Mouse (Mus musculus) kidney, adult 2 months (tissue): Measurements from ENCODE around the gene Mea1. TPM values are rescaled to one million over a fixed set of nuclear protein-coding genes. Genes with fewer than 3 reads are reported as not detected.

Source experiments
- DNase-seq: peaks from one replicate; pipeline ENCODE4 v3.0.0; 2021
- H3K27ac ChIP-seq: fragments of 200-500 bp; 2 replicates; pipeline ENCODE4 v1.5.1; 2012; ENCODE audit warnings: low read depth, low read length, control low read depth, inconsistent platforms; ENCODE audit not compliant: insufficient read depth
- H3K27me3 ChIP-seq: fragments of 200-500 bp; replicated peaks from 2 replicates; pipeline ENCODE4 v1.6.1; 2012; ENCODE audit warnings: mild to moderate bottlenecking, moderate library complexity, low read length, inconsistent platforms; ENCODE audit not compliant: control insufficient read depth, insufficient read depth
- H3K36me3 ChIP-seq: fragments of 200-500 bp; 2 replicates; pipeline ENCODE4 v1.6.1; 2012; ENCODE audit warnings: mild to moderate bottlenecking, moderate library complexity, low read length, inconsistent platforms; ENCODE audit not compliant: control insufficient read depth, insufficient read depth
- H3K4me1 ChIP-seq: fragments of 200-500 bp; 2 replicates; pipeline ENCODE4 v1.6.1; 2011; ENCODE audit warnings: low read length; ENCODE audit not compliant: control insufficient read depth, insufficient read depth
- H3K4me3 ChIP-seq: fragments of 200-500 bp; 2 replicates; pipeline ENCODE4 v1.5.1; 2011; ENCODE audit warnings: mild to moderate bottlenecking, low read depth, low read length, control low read depth; ENCODE audit not compliant: insufficient read depth
- CTCF ChIP-seq: fragments of 200-500 bp; conservative IDR thresholded peaks from 2 replicates; pipeline ENCODE4 v1.5.1; 2011; ENCODE audit warnings: low read depth, mild to moderate bottlenecking, control low read depth, low read length, moderate library complexity, mixed read lengths; ENCODE audit not compliant: insufficient read depth, insufficient read length
- POLR2A ChIP-seq: fragments of 200-500 bp; IDR thresholded peaks from one replicate; pipeline ENCODE4 v1.6.1; 2011; ENCODE audit warnings: low read depth, low read length, control low read depth
- WGBS: fragments of 180-500 bp; shearing (Covaris S2); methylation state at CpG from one replicate; pipeline ENCODE4 v1.1.7; 2018; 5-methylcytosine and 5-hydroxymethylcytosine counted together
- polyA plus RNA-seq: library from polyadenylated mRNA; depleted of rRNA; stranded (reverse); fragments of >200 nt; gene quantifications from 2 replicates; pipeline ENCODE4 v1.2.3, GENCODE M21; 2012; rRNA removed

The Mea1 gene
- 89.2 and 99.3 TPM in 2 replicates for polyA plus RNA-seq

DNA sequence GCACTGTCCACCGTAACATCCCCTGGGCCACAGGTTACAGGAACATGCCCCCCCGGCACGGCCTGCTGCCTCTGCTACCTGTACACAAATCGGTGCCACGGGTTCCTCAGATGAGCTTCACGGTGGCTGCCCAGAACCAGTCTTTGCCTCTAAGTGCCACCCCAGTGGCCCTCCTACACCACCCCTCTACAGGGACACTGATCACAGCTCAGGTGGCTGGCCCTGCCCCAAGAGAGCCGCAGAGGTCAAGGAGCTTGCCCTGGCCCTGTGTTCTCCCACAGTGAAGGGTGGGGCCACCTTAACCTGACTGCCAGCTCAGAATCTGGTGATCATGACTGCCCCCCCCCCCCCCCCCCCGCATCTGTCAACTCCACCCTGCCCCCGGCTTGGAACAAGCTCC is at the start of gene Mea1:
TSS of gene Mea1 (plus strand) at position 378 of the 400 bp plus-strand sequence.
- TF ChIP-seq POLR2A (no peak), CTCF (no peak)

DNA sequence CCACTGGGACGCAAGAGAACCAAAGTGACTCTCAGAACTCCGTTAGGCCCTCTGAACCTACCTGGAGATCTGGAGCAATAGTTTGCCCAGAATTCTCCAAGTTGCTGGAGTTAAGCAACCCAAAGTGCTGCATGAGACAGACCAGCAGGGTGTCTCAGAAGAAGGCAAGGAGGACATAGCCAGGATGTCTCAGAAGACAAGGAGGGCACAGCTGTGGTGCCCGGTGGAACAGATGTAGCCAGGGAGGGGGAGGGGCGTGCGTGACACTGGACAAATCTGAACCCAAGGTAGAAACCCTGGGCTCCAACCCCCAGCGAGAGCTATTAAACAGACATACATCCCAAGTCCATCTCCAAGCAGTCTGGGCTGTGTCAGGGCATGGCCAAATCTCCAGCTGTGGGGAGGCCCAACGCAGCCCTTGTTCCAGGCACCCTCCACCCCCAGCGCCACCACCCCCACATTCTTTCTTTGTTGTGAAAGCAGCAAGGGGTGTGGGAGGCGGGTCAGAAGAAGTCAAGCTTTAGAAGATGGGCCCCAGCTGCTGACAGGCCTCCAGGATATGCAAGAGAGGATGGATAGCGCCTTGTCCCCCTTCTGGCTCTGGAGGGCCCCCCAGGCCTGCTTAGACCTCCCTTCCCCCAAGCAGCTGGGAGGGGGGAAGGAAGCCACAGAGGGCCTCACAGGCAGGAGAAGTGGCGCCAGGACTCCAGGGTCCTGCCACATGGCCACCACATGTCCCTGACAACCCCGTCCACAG is 48.7 kb upstream of the Mea1 start:
- whole genome bisulfite sequencing: 42% methylated on average over 12 of the region's 12 CpGs
- peak overlapping the region; percentile 65; the same call in 1 of the 2 replicates for H3K27ac ChIP-seq
- no peak for TF ChIP-seq CTCF
- TF ChIP-seq POLR2A: no peak
- H3K4me1 ChIP-seq: no peaks in the 10 kb centered on the region
- DNase-seq: peak; percentile 69
- no peaks in the 10 kb centered on the region for H3K36me3 ChIP-seq
- peak overlapping the region; percentile 81 for H3K4me3 ChIP-seq
- no peaks in the 10 kb centered on the region for H3K27me3 ChIP-seq

More for the DNA sequence above, at the start of gene Mea1:
- peaks cover 14% of the 10 kb centered on the region for H3K4me1 ChIP-seq
- WGBS: 53% methylated on average over 8 of the region's 9 CpGs
- no peak within 1 kb of the TSS for H3K27ac ChIP-seq
- H3K36me3 ChIP-seq: no peaks in the 10 kb centered on the region; the same call in 1 of the 2 replicates
- DNase-seq: peak; percentile 49
- H3K27me3 ChIP-seq: no peaks in the 10 kb centered on the region
- no peak within 1 kb of the TSS; the same call in 1 of the 2 replicates for H3K4me3 ChIP-seq

- 21% methylated on average over 15 of the region's 15 CpGs for WGBS
- H3K4me1 ChIP-seq: no peaks in the 10 kb centered on the region
- no peak overlapping the region for H3K27ac ChIP-seq
- peak; percentile 76 for DNase-seq
- H3K4me3 ChIP-seq: no peak overlapping the region
- TF ChIP-seq POLR2A: no peak
- peak; percentile 50 for TF ChIP-seq CTCF
- peaks cover under 1% of the 10 kb centered on the region for H3K36me3 ChIP-seq
- no peaks in the 10 kb centered on the region for H3K27me3 ChIP-seq
These were observed 41.6 kb upstream of the Mea1 start for GRCm38 (mm10) chr17:46636831-46637523.

DNA sequence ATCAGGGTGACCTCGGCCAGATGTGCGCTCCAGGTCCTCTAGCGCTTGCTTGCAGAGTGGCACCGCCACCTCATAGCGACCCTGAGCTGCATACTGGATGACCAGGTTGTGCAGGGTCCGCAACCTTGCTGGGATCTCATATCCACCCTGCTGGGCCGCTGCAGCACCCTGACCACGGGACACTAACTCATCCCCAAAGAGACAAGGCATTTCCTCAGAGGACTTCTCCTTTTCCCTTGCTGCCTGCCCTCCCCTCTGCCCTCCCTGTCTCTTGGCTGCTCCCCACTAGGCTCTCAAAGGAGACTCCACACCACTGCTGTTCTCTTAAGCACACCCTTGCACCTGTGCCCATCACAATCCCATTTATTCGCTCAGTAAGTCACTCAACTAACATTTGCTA is 38.7 kb upstream of the Mea1 start:
- no peak overlapping the region for H3K4me3 ChIP-seq
- H3K4me1 ChIP-seq: peaks cover 9% of the 10 kb centered on the region; the same call in 1 of the 2 replicates
- WGBS: 67% methylated on average over 9 of the region's 9 CpGs
- H3K27me3 ChIP-seq: no peaks in the 10 kb centered on the region
- TF ChIP-seq POLR2A: no peak
- TF ChIP-seq CTCF: no peak
- peaks cover 3% of the 10 kb centered on the region for H3K36me3 ChIP-seq
- peak; percentile 18 for DNase-seq
- no peak overlapping the region for H3K27ac ChIP-seq

DNA sequence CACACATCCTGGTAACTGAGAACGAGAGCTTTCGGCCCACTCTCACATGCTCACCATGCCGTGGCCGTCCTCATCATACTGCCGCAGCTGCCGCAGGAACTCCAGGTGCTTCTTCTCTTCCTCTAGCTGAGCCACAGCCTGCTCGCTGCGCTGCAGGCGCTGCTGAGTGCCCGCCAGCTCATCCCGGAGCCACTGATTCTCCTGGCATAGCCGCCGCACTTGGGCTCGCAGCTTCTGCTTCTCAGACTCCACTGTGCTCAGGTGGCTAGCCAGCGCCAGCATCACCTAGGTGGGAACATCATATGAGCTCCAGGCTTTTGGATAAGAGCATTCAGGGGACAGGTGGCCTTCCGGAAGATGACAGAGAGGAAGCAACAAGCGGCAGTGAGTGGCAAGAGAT is 36.5 kb upstream of the Mea1 start:
- TF ChIP-seq POLR2A (no peak), CTCF (no peak)
- 93% methylated on average over 17 of the region's 17 CpGs for WGBS
- Histone ChIP-seq H3K4me3 (no peak overlapping the region), H3K36me3 (peaks cover 3% of the 10 kb centered on the region), H3K4me1 (peaks cover 9% of the 10 kb centered on the region; the same call in 1 of the 2 replicates), H3K27me3 (no peaks in the 10 kb centered on the region), H3K27ac (no peak overlapping the region)
- no peak for DNase-seq

DNA sequence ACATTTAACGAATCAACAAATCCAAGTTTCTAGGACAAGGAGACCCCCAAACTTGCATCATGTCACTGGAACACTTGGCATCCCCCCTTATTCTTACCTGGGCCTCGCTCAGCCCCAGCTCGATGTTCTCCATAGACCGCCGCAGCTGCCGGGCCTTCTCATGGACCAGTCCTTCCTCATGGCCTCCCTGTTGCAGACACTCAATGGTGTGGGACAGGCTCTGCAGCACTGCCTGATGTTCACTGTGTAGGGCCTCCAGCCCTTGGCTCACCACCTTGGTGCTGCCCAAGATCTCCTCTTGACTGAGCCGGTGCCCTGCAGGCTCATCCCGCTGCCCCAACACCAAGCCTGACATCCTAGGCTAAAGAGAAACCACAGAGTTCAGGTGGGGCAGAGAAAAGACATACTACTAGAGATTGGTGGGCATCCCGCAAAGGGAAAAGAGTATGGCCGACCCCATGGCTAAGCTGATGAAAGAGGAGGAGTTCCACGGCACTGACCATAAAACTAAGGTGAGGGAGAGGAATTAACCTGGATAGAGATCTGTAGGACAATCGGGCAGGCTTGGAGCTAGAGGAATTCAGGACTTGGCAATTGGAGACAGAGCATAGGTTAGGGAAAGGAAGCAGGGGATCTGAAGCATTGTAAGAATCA is 34.3 kb upstream of the Mea1 start:
- peak overlapping the region; percentile 78 for H3K4me3 ChIP-seq
- TF ChIP-seq CTCF: no peak
- TF ChIP-seq POLR2A: no peak
- peaks cover 3% of the 10 kb centered on the region for H3K36me3 ChIP-seq
- peak overlapping the region; percentile 94 for H3K27ac ChIP-seq
- H3K4me1 ChIP-seq: peaks cover 9% of the 10 kb centered on the region; the same call in 1 of the 2 replicates
- no peaks in the 10 kb centered on the region for H3K27me3 ChIP-seq
- no peak for DNase-seq
- WGBS: 65% methylated on average over 12 of the region's 12 CpGs

DNA sequence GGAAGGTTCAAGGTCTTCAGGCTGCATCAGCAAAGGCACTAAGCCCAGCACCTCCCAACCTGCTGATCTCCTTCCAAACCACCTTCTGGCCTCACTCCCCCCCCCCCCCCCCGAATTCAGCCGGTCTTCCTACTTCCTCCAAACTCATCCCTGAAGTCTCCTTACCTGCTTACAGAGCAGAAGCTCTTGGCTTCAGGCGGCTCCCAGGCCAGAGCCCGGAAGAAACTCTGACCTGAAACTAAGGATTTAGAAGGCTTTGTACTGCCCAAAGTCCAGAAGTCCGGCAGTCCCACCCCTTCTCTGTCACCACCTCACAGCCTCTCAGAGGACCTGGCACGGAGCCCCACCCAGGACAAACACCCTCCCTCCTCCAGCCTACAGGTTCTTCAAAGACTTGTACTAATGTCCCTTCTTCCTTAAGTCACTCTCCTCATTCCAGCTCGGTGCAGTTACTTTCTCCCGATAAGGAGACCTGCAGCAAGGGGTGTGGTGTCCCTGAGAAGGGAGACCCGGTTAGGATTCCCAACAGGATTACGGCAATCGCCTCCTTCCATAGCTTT is 33.6 kb upstream of the Mea1 start:
- Histone ChIP-seq H3K27me3 (no peaks in the 10 kb centered on the region), H3K36me3 (peaks cover 3% of the 10 kb centered on the region), H3K4me3 (peak overlapping the region; percentile 78), H3K27ac (peak overlapping the region; percentile 94), H3K4me1 (peaks cover 9% of the 10 kb centered on the region; the same call in 1 of the 2 replicates)
- peak; percentile 96 for DNase-seq
- peak; percentile 53 for TF ChIP-seq POLR2A
- no peak for TF ChIP-seq CTCF
- 2% methylated on average over 11 of the region's 11 CpGs for WGBS
